Mouse (Mus musculus): ENCODE data around the gene Slfn2.
A peak's percentile ranks its signal among the peaks of the same experiment; 100 is the strongest.

The Slfn2 gene

GRCm38 (mm10) chr11:83077714-83078422 is 13.0 kb downstream of the Slfn2 start:
- DNase-seq (ENCODE audit: low read depth) = peak; percentile 45

GRCm38 (mm10) chr11:83078423-83079140 is 13.7 kb downstream of the Slfn2 start:
- no peak for DNase-seq (ENCODE audit: low read depth)

- DNase-seq (ENCODE audit: low read depth) = no peak
Measured at GRCm38 (mm10) chr11:83079487-83080199, 14.7 kb downstream of the Slfn2 start.

GRCm38 (mm10) chr11:83082741-83083473 is 18.0 kb downstream of the Slfn2 start:
- no peak for DNase-seq (ENCODE audit: low read depth)

- DNase-seq (ENCODE audit: low read depth) = no peak
Measured at GRCm38 (mm10) chr11:83084161-83084560, 19.2 kb downstream of the Slfn2 start.

GRCm38 (mm10) chr11:83084761-83085160 is 19.8 kb downstream of the Slfn2 start:
- DNase-seq (ENCODE audit: low read depth) = no peak

- peak; percentile 35 for DNase-seq (ENCODE audit: low read depth)
Measured at GRCm38 (mm10) chr11:83115138-83115537, 50.2 kb downstream of the Slfn2 start.

GRCm38 (mm10) chr11:83116597-83117227 is 51.8 kb downstream of the Slfn2 start, which contains the start of gene Slfn1:
TSS of gene Slfn1 (plus strand) at chr11:83116849.
- DNase-seq (ENCODE audit: low read depth) = no peak

GRCm38 (mm10) chr11:83118056-83118455 is 53.1 kb downstream of the Slfn2 start:
- no peak for DNase-seq (ENCODE audit: low read depth)

Data from NIH3T3 (cell line).